Mouse (Mus musculus) layer of hippocampus, adult 2 months (tissue): ENCODE measurements around the gene Aprt. TPM values are rescaled to one million over a fixed set of nuclear protein-coding genes. Genes with fewer than 3 reads are reported as not detected.

ENCODE experiments used
- DNase-seq, 2 experiments: peaks; one replicate each; pipeline ENCODE4 v3.0.0; 2022; ENCODE audit warnings: low spot score in 2 of 2
- H3K27ac ChIP-seq: fragments of 200-600 bp; 2 replicates; pipeline ENCODE4 v1.8.1; 2022
- H3K4me3 ChIP-seq: fragments of 200-600 bp; 2 replicates; pipeline ENCODE4 v1.8.1; 2022; ENCODE audit warnings: mild to moderate bottlenecking
- CTCF ChIP-seq: fragments of 200-600 bp; conservative IDR thresholded peaks from 2 replicates; pipeline ENCODE4 v1.8.1; 2022; ENCODE audit warnings: antibody characterized with exemption, mild to moderate bottlenecking, moderate library complexity
- total RNA-seq, 2 experiments: library from RNA; stranded (reverse); gene quantifications; 2 replicates each; pipeline ENCODE4 v1.2.3; 2021

The Aprt gene
- total RNA-seq, 2 experiments from 2014 or later: 60.7 to 62.3 TPM

- Histone ChIP-seq H3K4me3 (peak overlapping the region; percentile 83), H3K27ac (peak overlapping the region; percentile 12; the same call in 1 of the 2 replicates)
- no peak for TF ChIP-seq CTCF
- DNase-seq: no peak
Observed at GRCm38 (mm10) chr8:122568109-122568504, 8.6 kb downstream of the Aprt start.

- H3K27ac ChIP-seq: peak within 1 kb of the TSS; percentile 92
- DNase-seq: peak; percentile 93 to 95
- peak within 1 kb of the TSS; percentile 83 for H3K4me3 ChIP-seq
- TF ChIP-seq CTCF: peak; percentile 23
Observed at GRCm38 (mm10) chr8:122567361-122568108, 9.2 kb downstream of the Aprt start, which contains the start of gene Cdt1. Gene Cdt1 (plus strand): TSS chr8:122568015.

- TF ChIP-seq CTCF: no peak
- Histone ChIP-seq H3K27ac (peak overlapping the region; percentile 92), H3K4me3 (peak overlapping the region; percentile 83)
- no peak for DNase-seq
Observed at GRCm38 (mm10) chr8:122566766-122567165, 9.9 kb downstream of the Aprt start.

- no peak for DNase-seq
- no peak overlapping the region for H3K4me3 ChIP-seq
- no peak for TF ChIP-seq CTCF
- H3K27ac ChIP-seq: 0 out of 2 replicates have a peak overlapping the region, but pooled peaks have one; percentile 14
Observed at GRCm38 (mm10) chr8:122564363-122565352, 12.1 kb downstream of the Aprt start.

DNA sequence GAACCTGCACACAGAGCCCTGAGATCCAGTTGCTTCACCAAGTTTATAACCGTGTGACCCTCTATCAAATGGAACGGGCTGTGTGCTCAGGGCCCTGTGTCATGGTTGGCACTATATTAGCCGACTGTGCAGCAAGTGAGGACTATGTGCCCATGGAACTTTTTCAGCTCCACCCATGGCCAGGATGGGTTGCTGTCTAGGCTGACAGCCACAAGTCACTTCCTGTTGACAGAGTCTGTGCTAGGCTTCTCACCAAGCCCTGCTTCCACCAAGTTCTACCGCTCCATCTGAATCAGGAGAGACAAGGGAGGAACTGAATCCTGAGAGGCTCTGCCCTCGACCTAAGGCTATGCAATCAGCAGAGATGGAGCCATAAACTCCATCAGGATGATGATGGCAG, 15.5 kb downstream of the Aprt start:
- DNase-seq: no peak
- H3K27ac ChIP-seq: no peak overlapping the region
- TF ChIP-seq CTCF: no peak
- no peak overlapping the region for H3K4me3 ChIP-seq

- no peak overlapping the region for H3K27ac ChIP-seq
- TF ChIP-seq CTCF: no peak
- no peak overlapping the region for H3K4me3 ChIP-seq
- DNase-seq: no peak
Observed at GRCm38 (mm10) chr8:122558671-122559349, 17.9 kb downstream of the Aprt start.

DNA sequence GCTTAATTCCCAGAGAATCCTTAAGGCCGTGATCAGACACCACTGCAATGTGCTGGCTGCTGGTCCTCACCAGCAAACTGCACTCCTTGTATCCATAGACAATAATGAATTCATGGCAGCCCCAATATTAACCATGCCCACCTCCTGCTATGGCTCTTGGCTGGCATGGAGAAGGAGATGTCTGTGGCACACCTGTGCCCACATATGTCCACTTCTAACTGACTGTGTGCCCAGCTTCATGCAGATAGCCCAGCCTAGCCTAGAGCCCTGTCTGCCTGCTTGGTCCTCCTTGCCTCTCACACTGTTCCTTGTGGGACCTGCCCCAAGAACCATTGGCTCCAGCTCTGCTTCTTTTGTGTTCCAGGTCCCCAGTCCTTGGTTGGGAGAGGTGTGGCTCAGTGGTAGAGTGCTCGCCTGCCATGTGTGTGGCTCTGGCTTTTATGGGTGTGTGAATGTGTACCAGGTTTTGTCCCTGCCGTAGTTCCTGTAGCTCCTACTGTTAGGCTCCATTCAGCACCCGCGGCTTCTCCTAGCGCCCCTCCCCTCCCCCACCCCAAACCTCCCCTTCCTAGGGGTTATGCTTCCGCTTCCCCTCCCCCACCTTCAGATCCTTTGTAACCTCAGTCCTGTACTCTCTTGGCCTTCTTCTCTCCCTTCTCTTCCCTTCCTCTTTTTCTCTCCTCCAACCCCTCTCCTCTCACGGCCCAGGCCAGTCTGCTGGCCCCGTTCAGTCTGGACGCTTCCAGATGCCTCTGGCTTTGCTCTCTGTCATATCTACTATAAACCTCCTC, 19.3 kb downstream of the Aprt start:
- DNase-seq: no peak
- no peak for TF ChIP-seq CTCF
- no peak overlapping the region for H3K4me3 ChIP-seq
- H3K27ac ChIP-seq: 0 out of 2 replicates have a peak overlapping the region, but pooled peaks have one; percentile 0

- H3K27ac ChIP-seq: peak overlapping the region; percentile 75
- no peak overlapping the region for H3K4me3 ChIP-seq
- TF ChIP-seq CTCF: no peak
- no peak for DNase-seq
Observed at GRCm38 (mm10) chr8:122556030-122557009, 20.4 kb downstream of the Aprt start.

DNA sequence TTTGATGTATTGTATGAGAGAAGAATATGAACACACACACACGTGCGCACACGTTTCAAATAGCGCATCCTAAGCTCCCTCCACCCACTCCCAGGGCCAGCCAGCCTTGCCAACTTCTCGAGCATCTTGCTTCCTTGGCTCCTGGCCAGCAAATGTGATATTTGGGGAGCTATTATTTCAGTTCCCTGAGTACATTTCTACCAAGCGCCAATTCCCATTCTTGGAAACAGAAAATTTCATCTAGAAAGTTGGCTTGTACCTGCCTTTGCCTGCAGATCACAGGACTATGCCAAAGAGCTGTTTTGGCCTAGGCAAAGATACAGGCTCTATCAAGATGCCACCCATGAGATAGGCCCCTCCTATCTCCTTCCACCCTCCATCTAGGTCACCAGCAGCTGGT, 21.9 kb downstream of the Aprt start:
- Histone ChIP-seq H3K27ac (no peak overlapping the region; the same call in 1 of the 2 replicates), H3K4me3 (no peak overlapping the region)
- peak; percentile 73 to 83 for DNase-seq
- no peak for TF ChIP-seq CTCF

GRCm38 (mm10) chr8:122551265-122552051, 25.3 kb downstream of the Aprt start, which contains the start of gene Piezo1:
Gene Piezo1 (minus strand): TSS chr8:122551329.
- TF ChIP-seq CTCF: peak; percentile 99
- Histone ChIP-seq H3K27ac (peak within 1 kb of the TSS; percentile 68; the same call in 1 of the 2 replicates), H3K4me3 (peak within 1 kb of the TSS; percentile 46)
- DNase-seq: peak; percentile 64 to 82
